Mouse (Mus musculus): Measurements from ENCODE around the gene Slc29a3. TPM values are rescaled to one million over a fixed set of nuclear protein-coding genes. Genes with fewer than 3 reads are reported as not detected.

Gene Slc29a3
- polyA plus RNA-seq, 1 experiment, result 4.4 TPM

- no peaks in the 10 kb centered on the region for H3K79me2 ChIP-seq (ENCODE audit: control insufficient read depth, insufficient read depth)
- H3ac ChIP-seq (ENCODE audit: control insufficient read depth, insufficient read length, low read depth), result no peak overlapping the region
- H3K36me3 ChIP-seq (ENCODE audit: control insufficient read depth, insufficient read depth), result no peaks in the 10 kb centered on the region
- no peaks in the 10 kb centered on the region for H3K79me3 ChIP-seq (ENCODE audit: low read depth)
- H3K27me3 ChIP-seq (ENCODE audit: control insufficient read depth, insufficient read depth, insufficient read length), result peaks cover 42% of the 10 kb centered on the region
- no peak overlapping the region for H3K4me3 ChIP-seq (ENCODE audit: insufficient read depth, poor library complexity, severe bottlenecking)
- TF ChIP-seq MYOD1 (IDR thresholded peaks at IDR 0.05; ENCODE audit: control insufficient read depth, insufficient read length, low read depth) (no peak), USF1 (IDR thresholded peaks at IDR 0.05; ENCODE audit: low read depth) (no peak), CEBPB (IDR thresholded peaks at IDR 0.05; ENCODE audit: low read depth) (no peak), MAX (IDR thresholded peaks at IDR 0.05) (no peak), FOSL1 (IDR thresholded peaks at IDR 0.05; ENCODE audit: insufficient read depth, low read length, poor library complexity, severe bottlenecking) (no peak), MYOG (IDR thresholded peaks at IDR 0.05; ENCODE audit: control insufficient read depth, extremely low read depth, insufficient read length) (no peak), CTCF (IDR thresholded peaks at IDR 0.05; ENCODE audit: control insufficient read depth, insufficient read depth, insufficient read length) (no peak)
These were observed 60.8 kb downstream of the Slc29a3 start for GRCm38 (mm10) chr10:60691671-60692390.

GRCm38 (mm10) chr10:60690960-60691359 lies 61.6 kb downstream of the Slc29a3 start:
- Histone ChIP-seq H3K79me2 (ENCODE audit: control insufficient read depth, insufficient read depth) (no peaks in the 10 kb centered on the region), H3K79me3 (ENCODE audit: low read depth) (no peaks in the 10 kb centered on the region), H3K36me3 (ENCODE audit: control insufficient read depth, insufficient read depth) (no peaks in the 10 kb centered on the region), H3K4me3 (ENCODE audit: insufficient read depth, poor library complexity, severe bottlenecking) (no peak overlapping the region), H3ac (ENCODE audit: control insufficient read depth, insufficient read length, low read depth) (no peak overlapping the region), H3K27me3 (ENCODE audit: control insufficient read depth, insufficient read depth, insufficient read length) (peaks cover 48% of the 10 kb centered on the region)
- TF ChIP-seq MYOG (IDR thresholded peaks at IDR 0.05; ENCODE audit: control insufficient read depth, extremely low read depth, insufficient read length) (no peak), CEBPB (IDR thresholded peaks at IDR 0.05; ENCODE audit: low read depth) (no peak), CTCF (IDR thresholded peaks at IDR 0.05; ENCODE audit: control insufficient read depth, insufficient read depth, insufficient read length) (no peak), USF1 (IDR thresholded peaks at IDR 0.05; ENCODE audit: low read depth) (no peak), MYOD1 (IDR thresholded peaks at IDR 0.05; ENCODE audit: control insufficient read depth, insufficient read length, low read depth) (no peak), MAX (IDR thresholded peaks at IDR 0.05) (no peak), FOSL1 (IDR thresholded peaks at IDR 0.05; ENCODE audit: insufficient read depth, low read length, poor library complexity, severe bottlenecking) (no peak)

- H3ac ChIP-seq (ENCODE audit: control insufficient read depth, insufficient read length, low read depth), result no peak overlapping the region
- peaks cover 63% of the 10 kb centered on the region for H3K27me3 ChIP-seq (ENCODE audit: control insufficient read depth, insufficient read depth, insufficient read length)
- no peaks in the 10 kb centered on the region for H3K79me2 ChIP-seq (ENCODE audit: control insufficient read depth, insufficient read depth)
- no peak overlapping the region for H3K4me3 ChIP-seq (ENCODE audit: insufficient read depth, poor library complexity, severe bottlenecking)
- no peaks in the 10 kb centered on the region for H3K36me3 ChIP-seq (ENCODE audit: control insufficient read depth, insufficient read depth)
- TF ChIP-seq MAX (IDR thresholded peaks at IDR 0.05) (no peak), MYOD1 (IDR thresholded peaks at IDR 0.05; ENCODE audit: control insufficient read depth, insufficient read length, low read depth) (no peak), MYOG (IDR thresholded peaks at IDR 0.05; ENCODE audit: control insufficient read depth, extremely low read depth, insufficient read length) (no peak)
- H3K79me3 ChIP-seq (ENCODE audit: low read depth), result no peaks in the 10 kb centered on the region
These were observed 63.2 kb downstream of the Slc29a3 start for GRCm38 (mm10) chr10:60689396-60689795.

GRCm38 (mm10) chr10:60687011-60687776 lies 65.4 kb downstream of the Slc29a3 start:
- Histone ChIP-seq H3K4me3 (ENCODE audit: insufficient read depth, poor library complexity, severe bottlenecking) (no peak overlapping the region), H3K79me3 (ENCODE audit: low read depth) (no peaks in the 10 kb centered on the region), H3ac (ENCODE audit: control insufficient read depth, insufficient read length, low read depth) (no peak overlapping the region), H3K27me3 (ENCODE audit: control insufficient read depth, insufficient read depth, insufficient read length) (peaks cover 69% of the 10 kb centered on the region), H3K36me3 (ENCODE audit: control insufficient read depth, insufficient read depth) (no peaks in the 10 kb centered on the region), H3K79me2 (ENCODE audit: control insufficient read depth, insufficient read depth) (no peaks in the 10 kb centered on the region)
- TF ChIP-seq FOSL1 (IDR thresholded peaks at IDR 0.05; ENCODE audit: insufficient read depth, low read length, poor library complexity, severe bottlenecking) (no peak), CTCF (IDR thresholded peaks at IDR 0.05; ENCODE audit: control insufficient read depth, insufficient read depth, insufficient read length) (no peak), MAX (IDR thresholded peaks at IDR 0.05) (no peak), CEBPB (IDR thresholded peaks at IDR 0.05; ENCODE audit: low read depth) (no peak), MYOG (IDR thresholded peaks at IDR 0.05; ENCODE audit: control insufficient read depth, extremely low read depth, insufficient read length) (no peak), USF1 (IDR thresholded peaks at IDR 0.05; ENCODE audit: low read depth) (no peak), MYOD1 (IDR thresholded peaks at IDR 0.05; ENCODE audit: control insufficient read depth, insufficient read length, low read depth) (no peak)

- H3ac ChIP-seq (ENCODE audit: control insufficient read depth, insufficient read length, low read depth), result no peak overlapping the region
- H3K36me3 ChIP-seq (ENCODE audit: control insufficient read depth, insufficient read depth), result no peaks in the 10 kb centered on the region
- peaks cover 69% of the 10 kb centered on the region for H3K27me3 ChIP-seq (ENCODE audit: control insufficient read depth, insufficient read depth, insufficient read length)
- H3K4me3 ChIP-seq (ENCODE audit: insufficient read depth, poor library complexity, severe bottlenecking), result no peak overlapping the region
- no peaks in the 10 kb centered on the region for H3K79me3 ChIP-seq (ENCODE audit: low read depth)
- TF ChIP-seq MAX (IDR thresholded peaks at IDR 0.05), result no peak
- no peak for TF ChIP-seq FOSL1 (IDR thresholded peaks at IDR 0.05; ENCODE audit: insufficient read depth, low read length, poor library complexity, severe bottlenecking)
- no peak for TF ChIP-seq CEBPB (IDR thresholded peaks at IDR 0.05; ENCODE audit: low read depth)
- TF ChIP-seq CTCF (IDR thresholded peaks at IDR 0.05; ENCODE audit: control insufficient read depth, insufficient read depth, insufficient read length), result no peak
- TF ChIP-seq MYOG (IDR thresholded peaks at IDR 0.05; ENCODE audit: control insufficient read depth, extremely low read depth, insufficient read length), result no peak
- no peak for TF ChIP-seq MYOD1 (IDR thresholded peaks at IDR 0.05; ENCODE audit: control insufficient read depth, insufficient read length, low read depth)
- no peak for TF ChIP-seq USF1 (IDR thresholded peaks at IDR 0.05; ENCODE audit: low read depth)
- H3K79me2 ChIP-seq (ENCODE audit: control insufficient read depth, insufficient read depth), result no peaks in the 10 kb centered on the region
These were observed 66.0 kb downstream of the Slc29a3 start for GRCm38 (mm10) chr10:60686641-60686975.

Data from C2C12 (cell line).